Mouse (Mus musculus) forebrain, embryonic 10.5 days (tissue): ENCODE results near the gene Nim1k. TPM values are rescaled to one million over a fixed set of nuclear protein-coding genes. Genes with fewer than 3 reads are reported as not detected.
"Not testable (repeated sequence)": the region's sequence is repeated elsewhere in the genome, so short reads cannot be mapped to it uniquely, and the experiment has no call there.

Source experiments
- DNase-seq: peaks from one replicate; pipeline ENCODE4 v3.0.0-alpha.2; 2017; ENCODE audit warnings: low spot score; ENCODE audit errors: extremely low spot score
- H3K27ac ChIP-seq: fragments of 300-500 bp; sonication (generic); 2 replicates; pipeline ENCODE4 v1.5.1; 2016; ENCODE audit warnings: mild to moderate bottlenecking
- H3K27me3 ChIP-seq: fragments of 300-500 bp; sonication (generic); 2 replicates; pipeline ENCODE4 v1.6.1; 2016; ENCODE audit warnings: mild to moderate bottlenecking; ENCODE audit not compliant: poor library complexity, severe bottlenecking
- H3K36me3 ChIP-seq: fragments of 300-500 bp; sonication (generic); replicated peaks from 2 replicates; pipeline ENCODE4 v1.6.1; 2016; ENCODE audit warnings: mild to moderate bottlenecking, moderate library complexity
- H3K4me1 ChIP-seq: fragments of 300-500 bp; sonication (generic); 2 replicates; pipeline ENCODE4 v1.6.1; 2016
- H3K4me3 ChIP-seq: fragments of 300-500 bp; sonication (generic); 2 replicates; pipeline ENCODE4 v1.5.1; 2016; ENCODE audit warnings: mild to moderate bottlenecking, moderate library complexity
- H3K9me3 ChIP-seq: fragments of 300-500 bp; sonication (generic); 2 replicates; pipeline ENCODE4 v1.6.1; 2016; ENCODE audit warnings: mild to moderate bottlenecking, moderate library complexity
- WGBS: fragments of 180-500 bp; shearing (Covaris S2); methylation state at CpG from one replicate; pipeline ENCODE4 v1.1.7; 2016; 5-methylcytosine and 5-hydroxymethylcytosine counted together
- polyA plus RNA-seq: library from polyadenylated mRNA; unstranded; fragments of >200 nt; fragmentation: Nextera tagmentation; extraction: Ambion mirVana; gene quantifications from 2 replicates; pipeline ENCODE4 v1.2.1, GENCODE M21; 2016

Gene Nim1k
- polyA plus RNA-seq, 1 experiment from 2014 or later, result 3.5 TPM

DNA sequence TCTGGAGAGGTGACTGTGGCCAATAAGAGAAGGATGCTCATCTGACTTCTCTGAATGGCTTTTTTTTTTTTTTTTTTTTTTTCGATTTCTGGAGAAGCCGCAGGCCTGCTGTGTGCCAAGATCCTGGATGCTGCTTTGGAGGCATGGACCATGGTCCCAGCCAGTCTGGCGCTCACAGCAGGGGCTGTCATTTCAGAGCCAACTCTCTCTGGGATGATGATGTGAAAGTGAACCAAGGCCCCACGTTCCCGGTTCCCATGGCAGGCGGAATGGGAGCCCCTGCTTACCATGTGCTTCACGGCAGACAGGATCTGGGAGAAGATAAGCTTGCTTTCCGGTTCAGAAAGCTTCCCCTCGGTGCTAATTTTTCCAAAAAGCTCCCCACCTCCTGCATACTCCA is 41.9 kb downstream of the Nim1k start:
- Histone ChIP-seq H3K27ac (no peak overlapping the region), H3K4me3 (no peak overlapping the region), H3K9me3 (no peaks in the 10 kb centered on the region), H3K27me3 (no peaks in the 10 kb centered on the region), H3K4me1 (no peaks in the 10 kb centered on the region), H3K36me3 (peaks cover 38% of the 10 kb centered on the region)
- WGBS, result 80% methylated on average over 9 of the region's 9 CpGs
- DNase-seq, result no peak

DNA sequence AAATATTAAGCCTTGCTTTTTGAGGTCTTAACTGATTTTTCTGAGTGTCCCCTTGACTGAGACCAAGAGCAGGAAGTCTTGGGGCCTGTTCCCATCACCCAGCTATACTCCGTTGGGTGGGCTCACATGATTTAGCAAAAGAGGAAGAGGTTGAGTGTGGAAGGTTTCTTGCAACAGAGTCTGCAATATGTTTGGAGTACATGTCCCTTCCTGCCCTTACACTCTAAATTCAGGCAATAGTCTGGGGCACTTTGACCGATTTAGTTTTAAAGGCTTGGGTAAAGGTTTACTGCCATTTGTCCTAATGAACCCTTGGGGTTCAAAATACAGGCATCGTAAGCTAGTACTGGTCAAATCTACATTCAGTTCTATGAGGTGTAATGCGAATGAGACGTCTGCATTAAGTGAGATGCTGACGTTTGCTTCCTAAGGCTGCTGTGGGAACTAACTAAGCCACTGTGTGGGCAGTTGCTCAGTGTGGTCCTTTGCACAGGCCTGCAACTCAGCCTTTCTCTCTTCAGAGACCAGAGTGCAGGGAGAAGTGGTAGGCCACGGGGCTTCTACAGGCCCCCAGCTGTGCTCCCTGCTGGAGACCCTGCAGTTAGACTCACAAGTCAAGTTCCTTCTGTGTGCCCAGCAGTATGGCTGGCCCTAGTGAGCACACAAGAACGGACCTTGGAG is 42.4 kb downstream of the Nim1k start:
- H3K4me1 ChIP-seq, result no peaks in the 10 kb centered on the region
- peaks cover 43% of the 10 kb centered on the region for H3K36me3 ChIP-seq
- H3K27ac ChIP-seq, result no peak overlapping the region
- H3K27me3 ChIP-seq, result no peaks in the 10 kb centered on the region
- H3K9me3 ChIP-seq, result no peaks in the 10 kb centered on the region
- no peak for DNase-seq
- 79% methylated on average over 8 of the region's 8 CpGs for WGBS
- H3K4me3 ChIP-seq, result no peak overlapping the region

DNA sequence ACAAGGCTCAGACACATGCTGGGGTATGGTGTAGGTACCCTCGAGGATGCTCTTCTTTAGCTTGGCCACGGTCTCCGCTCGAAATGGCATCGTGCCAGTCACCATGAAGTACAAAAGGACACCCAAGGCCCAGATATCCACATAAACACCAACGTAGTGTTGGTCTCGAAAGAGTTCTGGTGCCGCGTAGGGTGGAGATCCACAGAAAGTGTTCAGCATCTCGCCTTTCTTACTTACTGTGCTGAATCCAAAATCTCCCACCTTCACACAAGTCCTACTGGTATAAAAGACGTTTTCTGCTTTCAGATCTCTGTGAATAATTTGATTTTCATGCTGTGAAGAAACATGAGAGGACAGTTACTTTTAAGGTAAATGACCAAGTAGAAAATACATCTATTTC is 43.2 kb downstream of the Nim1k start:
- Histone ChIP-seq H3K36me3 (peaks cover 51% of the 10 kb centered on the region), H3K9me3 (no peaks in the 10 kb centered on the region), H3K4me1 (no peaks in the 10 kb centered on the region), H3K27ac (no peak overlapping the region), H3K27me3 (no peaks in the 10 kb centered on the region), H3K4me3 (no peak overlapping the region)
- WGBS, result 94% methylated on average over 11 of the region's 11 CpGs
- no peak for DNase-seq

DNA sequence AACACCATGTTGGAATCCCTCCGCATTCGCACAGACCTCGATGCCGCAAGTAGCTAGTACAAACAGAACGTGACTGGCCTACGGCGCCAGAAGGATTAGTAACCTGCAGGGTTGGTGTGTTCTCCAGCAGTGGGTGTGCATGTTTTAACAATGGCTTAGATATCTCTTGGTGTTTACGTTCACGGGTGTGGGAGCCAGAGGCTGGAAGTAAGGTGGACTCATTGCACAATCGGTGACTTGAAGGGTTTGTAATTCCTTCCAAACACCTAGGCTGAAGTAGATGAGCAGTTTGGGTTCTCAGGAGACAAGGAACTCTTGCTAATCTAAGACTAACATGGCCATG is 45.4 kb downstream of the Nim1k start:
- Histone ChIP-seq H3K4me1 (no peaks in the 10 kb centered on the region), H3K27ac (no peak overlapping the region), H3K9me3 (no peaks in the 10 kb centered on the region), H3K36me3 (peaks cover 70% of the 10 kb centered on the region), H3K27me3 (no peaks in the 10 kb centered on the region), H3K4me3 (no peak overlapping the region)
- WGBS, result 90% methylated on average over 10 of the region's 10 CpGs
- no peak for DNase-seq

DNA sequence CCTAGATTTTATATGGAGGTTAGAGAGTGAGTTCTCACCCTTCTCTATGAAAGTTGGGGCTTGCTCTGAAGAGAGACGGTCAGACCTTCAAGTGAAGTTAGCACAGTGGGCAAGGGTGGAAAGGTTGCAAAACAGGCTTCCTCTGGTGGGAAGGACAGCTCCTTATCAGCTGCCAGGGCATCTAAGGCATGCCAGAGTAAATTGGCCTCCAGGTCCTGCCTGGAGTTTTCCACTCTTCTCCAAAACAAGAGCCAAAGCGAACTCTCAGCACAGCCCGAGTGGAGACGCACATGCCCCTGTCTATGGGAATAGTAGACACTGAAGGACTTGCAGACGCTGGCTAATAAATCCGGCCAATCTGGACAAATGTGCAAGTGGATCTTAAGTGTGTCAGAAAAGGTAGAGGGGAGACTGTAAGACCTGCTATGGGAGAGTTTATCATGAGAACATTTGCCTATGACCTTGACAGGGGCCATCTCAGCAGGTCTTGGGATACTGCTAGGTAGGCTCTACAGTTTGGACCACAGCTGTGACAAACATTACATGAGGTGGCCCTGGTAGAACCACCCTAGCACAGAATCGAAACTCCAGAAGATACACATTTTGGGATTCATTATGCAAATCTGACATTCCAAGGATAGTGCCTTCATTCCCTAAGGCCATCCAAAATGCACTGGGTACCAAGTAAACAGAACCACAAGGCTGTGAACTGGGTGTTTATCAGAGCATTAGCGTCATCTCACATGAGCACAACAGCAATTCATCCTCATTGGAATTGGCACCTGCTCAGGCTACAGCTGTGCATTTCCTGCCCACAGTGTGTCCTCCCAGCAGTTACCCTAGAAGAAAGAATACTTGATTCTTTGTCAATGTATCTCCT is 46.1 kb downstream of the Nim1k start:
- Histone ChIP-seq H3K4me1 (no peaks in the 10 kb centered on the region), H3K4me3 (no peak overlapping the region), H3K9me3 (no peaks in the 10 kb centered on the region), H3K36me3 (peaks cover 76% of the 10 kb centered on the region), H3K27me3 (no peaks in the 10 kb centered on the region), H3K27ac (no peak overlapping the region)
- WGBS, result 96% methylated on average over 8 of the region's 8 CpGs
- no peak for DNase-seq

DNA sequence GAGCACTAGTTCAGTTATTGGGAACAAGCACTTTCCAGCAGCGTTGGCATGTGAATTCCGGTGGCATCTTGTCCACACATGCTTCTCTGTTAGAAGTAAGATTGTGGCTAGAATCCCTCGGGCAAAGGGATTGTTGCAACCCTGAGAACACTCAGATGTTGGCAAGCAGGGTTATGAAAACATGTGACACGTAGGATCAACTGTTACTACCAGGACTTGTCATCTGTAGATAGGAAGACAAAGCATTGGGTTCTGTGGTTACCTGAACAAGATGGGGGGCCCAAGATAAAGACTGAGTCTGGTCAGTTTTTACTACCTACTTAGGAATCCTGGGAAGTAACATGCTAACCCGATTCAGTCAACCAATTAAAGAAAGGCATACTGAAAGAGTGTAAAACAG is 46.7 kb downstream of the Nim1k start:
- no peaks in the 10 kb centered on the region for H3K4me1 ChIP-seq
- H3K27ac ChIP-seq, result no peak overlapping the region
- WGBS, result 94% methylated on average over 5 of the region's 5 CpGs
- H3K9me3 ChIP-seq, result no peaks in the 10 kb centered on the region
- DNase-seq, result no peak
- H3K27me3 ChIP-seq, result no peaks in the 10 kb centered on the region
- H3K4me3 ChIP-seq, result no peak overlapping the region
- peaks cover 83% of the 10 kb centered on the region for H3K36me3 ChIP-seq

DNA sequence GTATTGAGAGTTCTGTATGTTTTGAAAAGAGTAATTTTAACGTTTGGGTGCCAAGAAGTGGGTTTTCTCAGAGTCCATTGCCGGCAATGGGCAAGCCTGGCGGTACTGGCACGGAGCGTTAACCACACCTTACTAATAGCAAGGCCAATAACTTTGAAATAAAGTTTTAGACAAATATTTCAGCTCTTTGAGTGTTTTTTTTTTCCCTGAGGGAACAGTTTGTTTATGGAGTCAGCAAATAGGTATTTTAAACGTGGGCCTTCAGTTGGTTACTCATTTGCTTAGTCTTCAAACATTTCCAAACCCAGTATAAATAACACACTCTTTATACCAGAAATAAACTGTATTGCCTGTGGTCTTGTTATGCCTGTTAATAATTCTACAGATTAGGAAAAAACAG is 47.8 kb downstream of the Nim1k start:
- H3K9me3 ChIP-seq, result no peaks in the 10 kb centered on the region

DNA sequence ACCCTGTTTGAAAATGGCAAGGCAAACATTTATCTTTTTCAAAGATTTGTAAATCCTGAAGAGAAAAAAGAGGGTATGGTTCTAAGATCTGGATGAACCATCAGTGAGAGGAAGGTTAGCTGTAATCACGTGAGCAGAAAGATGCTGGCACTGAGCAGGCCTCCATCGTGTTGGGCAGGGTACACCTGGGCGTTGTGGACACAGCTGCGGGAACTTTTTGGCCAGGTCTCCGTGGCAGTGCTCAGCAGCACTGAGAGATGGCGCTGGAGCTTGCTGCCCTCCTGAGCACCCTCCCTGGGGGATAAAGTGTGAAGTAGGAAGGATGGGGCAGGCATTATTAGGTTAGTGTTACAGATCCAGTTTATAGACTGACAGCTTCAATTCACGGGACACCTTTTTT is 48.7 kb downstream of the Nim1k start:
- H3K27me3 ChIP-seq, result no peaks in the 10 kb centered on the region
- no peak overlapping the region for H3K4me3 ChIP-seq
- no peak for DNase-seq
- WGBS, result 86% methylated on average over 7 of the region's 7 CpGs
- H3K27ac ChIP-seq, result no peak overlapping the region
- no peaks in the 10 kb centered on the region for H3K9me3 ChIP-seq
- H3K4me1 ChIP-seq, result no peaks in the 10 kb centered on the region
- H3K36me3 ChIP-seq, result peaks cover 94% of the 10 kb centered on the region

More for the DNA sequence above, 47.8 kb downstream of the Nim1k start:
- Histone ChIP-seq H3K4me1 (no peaks in the 10 kb centered on the region), H3K27ac (no peak overlapping the region), H3K36me3 (peaks cover 91% of the 10 kb centered on the region), H3K4me3 (no peak overlapping the region), H3K27me3 (no peaks in the 10 kb centered on the region)
- DNase-seq, result no peak
- WGBS, result 94% methylated on average over 6 of the region's 6 CpGs

DNA sequence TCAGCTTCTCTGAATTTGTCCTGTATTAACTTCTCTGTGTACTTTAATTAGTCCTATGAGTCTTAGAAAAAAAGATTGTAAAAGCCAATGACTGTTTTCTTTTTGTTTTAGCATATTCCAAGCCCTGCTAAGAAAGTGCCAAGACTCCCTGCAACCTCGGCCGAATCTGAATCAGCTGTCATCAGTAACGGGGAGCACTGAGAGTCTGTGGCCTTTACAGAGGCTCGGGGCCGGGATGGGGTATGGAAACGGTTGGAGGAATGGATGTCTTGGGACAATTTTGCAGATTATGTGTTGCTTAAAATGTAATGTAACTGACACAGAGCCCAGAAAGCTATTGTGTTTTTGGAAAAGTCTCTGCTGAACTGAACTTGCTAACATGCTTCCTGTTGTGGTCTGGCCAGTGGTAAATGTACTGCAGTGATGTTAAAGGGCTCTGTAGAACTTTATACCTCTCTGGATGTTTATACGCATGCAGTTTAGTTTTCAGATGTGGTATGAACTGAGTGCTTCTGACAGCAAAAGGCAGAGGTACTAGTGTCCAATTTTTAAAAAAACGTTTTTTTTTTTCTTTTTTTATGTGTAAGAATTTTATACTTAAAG is 49.3 kb downstream of the Nim1k start:
- H3K36me3 ChIP-seq, result peaks cover 96% of the 10 kb centered on the region
- H3K27me3 ChIP-seq, H3K27ac ChIP-seq, DNase-seq, H3K4me3 ChIP-seq, H3K9me3 ChIP-seq, H3K4me1 ChIP-seq: not testable (repeated sequence)
- 91% methylated on average over 8 of the region's 8 CpGs for whole genome bisulfite sequencing

DNA sequence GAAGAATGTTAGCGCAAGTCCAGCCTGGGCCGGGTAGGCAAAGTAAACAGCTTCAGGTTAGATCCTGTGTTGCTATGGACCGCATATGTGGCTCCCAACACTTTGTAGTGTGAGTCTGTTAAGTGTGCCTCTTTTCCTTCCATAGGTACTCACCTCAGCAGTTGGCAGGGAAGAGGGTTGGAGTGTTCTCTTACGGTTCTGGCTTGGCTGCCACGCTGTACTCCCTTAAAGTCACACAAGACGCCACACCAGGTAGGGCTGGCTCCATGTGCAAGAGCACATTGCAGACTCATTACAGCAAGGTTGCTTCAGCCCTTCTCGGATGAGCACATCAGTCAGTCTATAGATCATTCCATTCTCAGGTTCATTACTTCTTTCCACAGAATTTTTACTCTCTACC is 51.4 kb downstream of the Nim1k start:
- Histone ChIP-seq H3K9me3 (no peaks in the 10 kb centered on the region), H3K4me3 (no peak overlapping the region), H3K27ac (no peak overlapping the region), H3K4me1 (no peaks in the 10 kb centered on the region), H3K36me3 (peaks cover 96% of the 10 kb centered on the region), H3K27me3 (no peaks in the 10 kb centered on the region)
- DNase-seq, result no peak
- 94% methylated on average over 7 of the region's 7 CpGs for WGBS

DNA sequence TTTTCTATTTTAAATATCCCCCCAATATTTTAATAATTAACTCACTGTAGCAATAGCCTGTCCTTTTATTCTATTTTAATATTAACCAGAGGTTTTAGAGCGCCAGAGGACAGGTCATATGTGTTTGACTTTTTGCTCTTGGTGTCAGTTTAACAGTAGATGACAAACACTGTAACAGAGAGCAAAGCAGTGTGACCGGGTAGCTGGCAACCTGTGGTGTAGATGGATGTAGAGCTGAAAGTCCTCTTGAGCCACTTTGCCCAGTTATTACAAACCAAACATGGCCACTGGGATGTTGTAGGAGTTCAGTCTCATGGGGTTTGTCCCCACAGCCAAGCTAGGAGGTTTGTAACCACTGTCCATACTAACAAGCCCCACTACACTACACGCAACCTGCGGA is 57.2 kb downstream of the Nim1k start:
- Histone ChIP-seq H3K36me3 (peaks cover 96% of the 10 kb centered on the region), H3K9me3 (no peaks in the 10 kb centered on the region), H3K4me1 (peaks cover 34% of the 10 kb centered on the region), H3K27me3 (no peaks in the 10 kb centered on the region), H3K27ac (no peak overlapping the region), H3K4me3 (no peak overlapping the region)
- no peak for DNase-seq
- 94% methylated on average over 4 of the region's 4 CpGs for WGBS

DNA sequence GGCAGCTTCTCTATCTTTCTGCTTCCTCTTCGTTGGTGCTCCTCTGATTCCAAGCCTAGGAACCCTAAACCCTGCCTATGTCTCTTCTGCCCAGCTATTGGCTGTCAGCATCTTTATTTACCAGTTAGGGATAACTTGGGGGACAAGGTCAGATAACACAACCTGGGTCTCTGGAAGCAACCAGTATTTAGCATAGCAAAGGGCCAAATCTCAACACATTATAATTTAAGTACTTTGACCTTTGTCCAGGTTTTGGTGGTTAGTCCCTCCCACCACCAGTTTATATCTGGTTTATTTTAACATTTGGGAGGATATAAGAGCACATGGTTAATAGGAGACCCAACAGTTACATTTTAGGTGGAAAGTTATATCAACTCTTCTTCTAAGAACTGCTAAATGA is 59.2 kb downstream of the Nim1k start:
- Histone ChIP-seq H3K27me3 (no peaks in the 10 kb centered on the region), H3K9me3 (no peaks in the 10 kb centered on the region), H3K4me1 (peaks cover 53% of the 10 kb centered on the region), H3K27ac (no peak overlapping the region), H3K4me3 (no peak overlapping the region), H3K36me3 (peaks cover 82% of the 10 kb centered on the region)
- no peak for DNase-seq
- 87% methylated on average over 1 of the region's 1 CpGs for WGBS

DNA sequence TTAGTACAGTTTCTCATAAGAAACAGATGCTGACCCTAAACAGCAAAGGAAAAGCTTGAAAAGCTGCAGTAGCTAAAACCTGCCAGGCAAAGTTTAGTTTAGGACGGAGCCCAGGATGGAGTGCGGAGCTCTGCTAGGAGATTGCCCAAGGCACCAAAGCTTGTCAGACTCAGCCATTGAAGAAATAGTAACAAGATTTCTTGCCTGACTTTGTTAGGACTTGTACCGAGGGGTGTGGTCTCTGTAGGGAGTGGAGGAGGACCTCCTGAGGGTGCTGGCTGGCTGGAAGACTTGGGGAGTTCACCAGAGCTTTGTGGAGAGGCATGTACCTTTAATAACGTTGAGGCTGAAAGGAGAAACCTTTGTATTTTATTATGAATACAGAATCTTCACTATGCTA is 60.0 kb downstream of the Nim1k start:
- no peak overlapping the region; the same call in 1 of the 2 replicates for H3K4me3 ChIP-seq
- H3K27ac ChIP-seq, result no peak overlapping the region
- no peak for DNase-seq
- peaks cover 74% of the 10 kb centered on the region for H3K36me3 ChIP-seq
- WGBS, result 67% methylated on average over 4 of the region's 4 CpGs
- peaks cover 57% of the 10 kb centered on the region for H3K4me1 ChIP-seq
- no peaks in the 10 kb centered on the region for H3K9me3 ChIP-seq
- no peaks in the 10 kb centered on the region for H3K27me3 ChIP-seq
